Mouse (Mus musculus): ENCODE results near the gene Fibp.

DNA sequence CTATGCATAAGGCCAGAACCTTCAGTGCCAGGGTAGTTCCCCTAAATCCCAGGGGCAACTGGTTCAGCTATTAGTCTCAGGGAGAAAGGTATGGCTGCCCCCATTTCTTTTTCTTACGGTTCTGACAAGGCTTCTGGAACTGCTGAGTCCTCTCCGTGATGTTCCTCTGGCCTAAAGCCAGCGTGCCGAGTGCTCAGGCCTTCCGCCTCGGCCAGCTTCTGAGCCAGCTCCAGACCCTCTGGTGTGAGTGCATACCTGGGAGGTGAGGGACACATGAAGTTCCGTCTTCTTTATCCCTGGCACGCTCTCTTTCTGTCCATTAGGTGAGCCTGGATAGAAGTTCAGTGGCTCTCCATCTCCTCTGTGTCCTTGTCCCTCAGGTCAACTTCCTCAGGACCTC, 25.0 kb downstream of the Fibp start:
- TF ChIP-seq POLR2A (IDR thresholded peaks at IDR 0.05; ENCODE audit: insufficient read depth, low read depth, low read length) (no peak), CTCF (IDR thresholded peaks at IDR 0.05) (no peak)

All from heart, adult 2 months (tissue).